Mouse (Mus musculus) embryonic facial prominence, embryonic 13.5 days (tissue): ENCODE measurements around the gene Ercc1. TPM values are rescaled to one million over a fixed set of nuclear protein-coding genes. Genes with fewer than 3 reads are reported as not detected.
A peak's percentile ranks its signal among the peaks of the same experiment; 100 is the strongest.

ENCODE experiments used
- ATAC-seq: fragments of 200-750 bp; cut with Nextera tagmentation; 2 replicates; pipeline ENCODE4 v1.8.0; 2017; ENCODE audit warnings: low read depth; ENCODE audit not compliant: insufficient number of reproducible peaks, insufficient read depth, low FRiP score, low TSS enrichment
- H3K27ac ChIP-seq: fragments of 300-500 bp; sonication (generic); 2 replicates; pipeline ENCODE4 v1.5.1; 2015; ENCODE audit warnings: moderate library complexity, mild to moderate bottlenecking, inconsistent platforms
- H3K27me3 ChIP-seq: fragments of 300-500 bp; sonication (generic); 2 replicates; pipeline ENCODE4 v1.6.1; 2015; ENCODE audit warnings: mild to moderate bottlenecking, inconsistent platforms
- H3K36me3 ChIP-seq: fragments of 300-500 bp; sonication (generic); 2 replicates; pipeline ENCODE4 v1.6.1; 2015; ENCODE audit warnings: mild to moderate bottlenecking, inconsistent platforms
- H3K4me1 ChIP-seq: fragments of 300-500 bp; sonication (generic); 2 replicates; pipeline ENCODE4 v1.6.1; 2015; ENCODE audit warnings: inconsistent platforms
- H3K4me2 ChIP-seq: fragments of 300-500 bp; sonication (generic); 2 replicates; pipeline ENCODE4 v1.6.1; 2015; ENCODE audit warnings: moderate library complexity, mild to moderate bottlenecking, inconsistent platforms
- H3K4me3 ChIP-seq: fragments of 300-500 bp; sonication (generic); 2 replicates; pipeline ENCODE4 v1.5.1; 2015; ENCODE audit warnings: mild to moderate bottlenecking, inconsistent platforms
- H3K9ac ChIP-seq: fragments of 300-500 bp; sonication (generic); 2 replicates; pipeline ENCODE4 v1.6.1; 2015; ENCODE audit warnings: mild to moderate bottlenecking, inconsistent platforms
- H3K9me3 ChIP-seq: fragments of 300-500 bp; sonication (generic); 2 replicates; pipeline ENCODE4 v1.6.1; 2016; ENCODE audit warnings: inconsistent platforms
- WGBS: fragments of 180-500 bp; shearing (Covaris S2); methylation state at CpG from one replicate; pipeline ENCODE4 v1.1.7; 2015; ENCODE audit warnings: mixed read lengths; 5-methylcytosine and 5-hydroxymethylcytosine counted together
- polyA plus RNA-seq: library from polyadenylated mRNA; unstranded; fragments of >200 nt; fragmentation: Nextera tagmentation; extraction: Ambion mirVana; gene quantifications from 2 replicates; pipeline ENCODE4 v1.2.1, GENCODE M21; 2015

Gene Ercc1
- polyA plus RNA-seq, 1 experiment from 2014 or later, result 106 TPM

DNA sequence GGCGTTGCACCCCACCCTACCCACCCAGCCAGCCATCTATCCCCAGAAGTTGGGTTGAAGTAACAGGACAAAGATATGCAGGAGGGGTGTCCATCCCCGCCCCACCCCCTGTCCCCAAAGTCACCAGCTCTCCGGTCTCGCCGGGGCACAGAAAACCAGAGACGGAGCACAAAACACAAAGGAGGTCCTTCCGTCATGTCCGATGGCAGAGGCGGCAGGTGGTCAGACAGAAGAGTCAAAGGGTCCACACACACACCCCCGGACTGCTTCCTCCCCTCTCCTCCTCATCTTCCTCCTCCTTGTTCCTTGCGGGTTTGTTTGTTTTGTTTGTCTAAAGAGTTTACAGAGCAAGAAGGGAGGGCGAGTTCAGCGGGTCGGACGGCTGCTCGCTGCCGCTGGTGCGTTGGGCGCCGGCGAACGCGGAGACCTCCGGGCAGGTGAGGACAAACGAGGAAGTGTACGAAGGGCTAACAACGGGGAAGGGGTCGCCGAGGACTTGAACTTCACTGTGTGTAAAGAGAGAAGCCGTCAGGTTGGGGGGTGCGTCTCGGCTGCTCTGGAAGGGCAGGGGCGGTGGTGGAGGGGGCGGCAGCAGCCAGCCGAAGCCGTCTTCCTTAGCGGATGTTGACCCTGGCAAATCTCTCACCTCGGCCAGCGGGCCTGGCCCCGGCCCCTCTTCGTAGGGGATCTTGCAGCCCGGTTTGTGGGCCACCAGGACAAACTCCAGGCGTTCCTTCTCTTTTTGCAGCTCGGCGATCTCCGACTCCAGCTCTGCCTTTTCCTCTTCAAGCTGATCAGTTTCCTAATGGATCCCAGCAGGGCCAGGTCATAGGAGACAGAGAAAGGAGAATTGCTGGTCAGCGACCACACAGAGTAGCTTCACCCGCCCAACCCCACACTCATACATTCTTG, 39.8 kb upstream of the Ercc1 start:
- Histone ChIP-seq H3K9ac (peak overlapping the region; percentile 61), H3K4me2 (peak overlapping the region; percentile 59), H3K27ac (no peak overlapping the region), H3K9me3 (no peaks in the 10 kb centered on the region), H3K4me1 (peaks cover 43% of the 10 kb centered on the region), H3K36me3 (no peaks in the 10 kb centered on the region), H3K4me3 (peak overlapping the region; percentile 33), H3K27me3 (peaks cover 63% of the 10 kb centered on the region)
- 2% methylated on average over 48 of the region's 48 CpGs for WGBS
- no peak for ATAC-seq

DNA sequence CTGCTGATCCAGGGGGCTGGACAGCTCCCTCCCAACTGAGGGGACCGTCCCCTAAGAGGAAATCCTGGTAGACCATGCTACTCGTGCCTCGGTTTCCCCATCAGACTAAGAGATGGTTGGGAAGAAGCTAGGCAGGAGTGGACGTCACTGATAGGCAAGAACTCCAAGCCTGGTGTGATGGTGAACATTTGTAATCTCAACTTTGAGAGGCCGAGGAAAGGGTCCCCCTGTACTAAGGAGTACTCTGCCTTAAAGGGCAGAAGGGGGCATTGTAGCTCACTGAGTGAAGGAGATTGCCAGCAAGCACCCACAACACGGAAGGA, 39.2 kb upstream of the Ercc1 start:
- Histone ChIP-seq H3K9me3 (no peaks in the 10 kb centered on the region), H3K27me3 (peaks cover 63% of the 10 kb centered on the region), H3K4me2 (peak overlapping the region; percentile 59; the same call in 1 of the 2 replicates), H3K4me3 (peak overlapping the region; percentile 33), H3K27ac (no peak overlapping the region), H3K36me3 (no peaks in the 10 kb centered on the region), H3K9ac (no peak overlapping the region; the same call in 1 of the 2 replicates), H3K4me1 (peaks cover 44% of the 10 kb centered on the region)
- ATAC-seq, result no peak
- WGBS, result 11% methylated on average over 6 of the region's 6 CpGs

DNA sequence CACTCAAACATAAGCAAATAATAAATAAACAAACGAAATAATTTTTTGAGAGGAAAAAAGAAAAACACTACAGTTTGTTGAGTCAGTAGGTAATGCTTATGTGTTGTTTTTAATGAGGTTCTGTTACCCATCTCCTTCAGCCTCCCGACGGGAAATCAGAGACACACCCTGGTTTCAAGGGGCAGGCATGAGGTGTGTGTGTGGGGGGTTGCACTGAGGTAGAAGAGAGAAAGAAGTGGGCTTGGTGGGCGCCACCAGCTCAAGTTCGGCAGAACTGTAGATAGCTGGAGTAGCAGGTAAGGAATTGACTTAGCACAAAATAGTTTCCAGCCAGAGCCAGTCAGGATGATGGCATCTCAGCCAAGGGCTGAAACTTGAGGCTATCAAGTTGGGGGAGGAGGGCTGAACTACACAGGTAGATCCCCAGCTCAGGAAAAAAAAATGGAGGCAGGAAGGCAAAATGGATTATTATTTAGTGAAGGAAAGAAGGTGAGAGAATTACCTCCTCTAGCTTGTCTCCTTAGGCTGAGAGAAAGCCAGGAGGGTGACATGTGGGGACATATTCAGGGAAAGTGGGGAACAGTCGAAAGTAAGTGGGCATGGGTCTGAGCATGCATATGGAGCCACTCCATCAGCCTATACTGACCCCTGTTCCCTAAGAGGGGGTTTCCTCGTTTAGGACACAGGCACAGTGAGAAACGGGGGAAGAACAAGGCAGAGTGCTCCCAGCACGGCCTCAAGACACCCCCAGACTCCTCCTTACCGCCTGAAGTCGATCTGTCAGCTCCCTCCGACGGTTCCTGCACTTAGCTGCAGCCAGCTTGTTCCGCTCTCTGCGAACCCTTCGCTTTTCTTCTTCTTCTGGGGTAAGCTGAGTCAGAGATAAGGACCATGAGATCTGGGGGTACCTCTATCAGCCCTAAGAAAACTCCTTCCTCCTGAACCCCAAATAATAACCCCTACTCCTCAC, 38.5 kb upstream of the Ercc1 start:
- WGBS, result 44% methylated on average over 16 of the region's 16 CpGs
- H3K27me3 ChIP-seq, result peaks cover 63% of the 10 kb centered on the region

DNA sequence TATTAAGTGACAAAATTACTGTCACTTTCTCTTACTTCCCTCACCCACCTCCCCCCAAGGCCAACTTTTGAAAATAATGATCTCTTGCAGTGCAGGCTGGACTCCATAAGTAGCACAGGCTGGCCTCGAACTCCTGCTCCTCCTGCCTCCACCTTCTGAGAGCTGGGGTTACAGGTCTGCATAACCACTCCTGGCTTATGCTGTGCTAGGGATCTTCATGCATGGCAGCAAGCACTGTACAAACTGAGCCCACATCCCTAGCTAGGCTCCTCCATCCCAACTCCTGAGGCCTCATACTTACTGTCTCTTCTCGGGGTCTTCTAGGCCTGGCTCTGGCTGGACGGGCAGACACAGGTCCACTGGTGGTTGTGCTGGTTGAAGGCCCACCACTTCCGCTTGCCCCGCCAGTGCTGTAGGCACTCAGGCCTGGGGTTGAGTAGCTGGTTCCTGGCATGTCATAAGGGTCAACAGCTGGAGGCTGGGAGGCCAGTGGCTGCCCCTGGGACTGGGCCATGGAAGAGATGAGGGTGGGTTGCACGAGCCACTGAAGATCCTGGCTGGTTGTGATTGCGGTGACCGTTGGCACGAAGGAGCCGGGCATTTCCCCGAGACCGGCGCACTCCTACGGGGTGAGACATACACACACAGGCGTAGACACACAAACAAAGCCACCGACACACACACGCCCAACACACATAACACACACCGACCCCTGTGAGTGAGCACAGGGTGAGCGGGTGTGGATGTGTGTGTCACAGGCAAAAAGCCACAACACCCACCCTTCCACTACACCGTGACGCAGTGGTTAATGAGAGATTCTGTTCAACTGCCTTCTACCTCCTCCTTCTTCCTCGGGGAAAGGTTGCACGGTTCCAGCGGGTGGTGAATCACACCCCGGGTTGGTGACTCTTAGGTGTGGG, 37.5 kb upstream of the Ercc1 start:
- 70% methylated on average over 25 of the region's 25 CpGs for WGBS
- H3K27ac ChIP-seq, result no peak overlapping the region
- no peak overlapping the region for H3K9ac ChIP-seq
- H3K36me3 ChIP-seq, result no peaks in the 10 kb centered on the region
- peak overlapping the region; percentile 99 for H3K4me2 ChIP-seq
- ATAC-seq, result no peak
- peaks cover 57% of the 10 kb centered on the region for H3K27me3 ChIP-seq
- peaks cover 40% of the 10 kb centered on the region for H3K4me1 ChIP-seq
- peak overlapping the region; percentile 66 for H3K4me3 ChIP-seq
- no peaks in the 10 kb centered on the region for H3K9me3 ChIP-seq

More for the DNA sequence above, 38.5 kb upstream of the Ercc1 start:
- Histone ChIP-seq H3K36me3 (no peaks in the 10 kb centered on the region), H3K4me3 (no peak overlapping the region), H3K27ac (no peak overlapping the region), H3K9me3 (no peaks in the 10 kb centered on the region), H3K4me2 (no peak overlapping the region), H3K9ac (no peak overlapping the region), H3K4me1 (peaks cover 47% of the 10 kb centered on the region)
- no peak for ATAC-seq

DNA sequence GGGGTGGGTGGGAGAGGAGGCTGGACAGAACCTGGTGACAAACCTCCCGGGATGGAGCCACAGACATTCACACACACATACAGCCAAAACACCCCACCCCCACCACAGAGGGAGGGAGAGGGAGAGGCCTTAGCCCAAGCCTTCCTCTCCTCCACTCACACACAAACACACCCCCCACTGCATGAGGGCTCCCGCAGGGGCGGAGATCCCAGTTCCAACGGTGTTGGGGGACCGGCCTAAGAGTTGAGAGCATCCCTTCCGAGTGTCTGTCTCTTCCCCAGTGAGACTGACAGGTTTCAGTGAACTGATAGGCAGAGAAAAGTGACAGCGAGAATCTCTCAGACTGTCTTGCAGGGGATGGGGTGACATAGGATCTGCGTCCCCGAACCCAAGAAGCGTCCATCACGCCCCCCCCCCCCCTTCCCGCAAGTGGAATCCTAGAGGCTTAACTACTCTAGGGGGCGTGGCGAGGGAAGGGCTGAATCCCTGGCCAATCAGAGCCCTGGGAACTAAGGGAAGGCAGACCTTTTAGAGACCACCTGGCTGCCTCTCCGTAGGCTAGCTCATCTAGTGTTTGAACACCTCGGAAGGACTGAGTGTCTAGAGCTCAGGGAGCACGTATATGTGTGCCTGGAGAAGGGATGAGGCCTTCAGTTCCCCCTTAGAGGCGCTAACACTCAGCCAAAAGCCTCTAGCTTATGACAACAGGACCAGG, 36.7 kb upstream of the Ercc1 start:
- Histone ChIP-seq H3K27me3 (peaks cover 54% of the 10 kb centered on the region), H3K36me3 (no peaks in the 10 kb centered on the region), H3K4me2 (peak overlapping the region; percentile 99), H3K9me3 (no peaks in the 10 kb centered on the region), H3K4me1 (peaks cover 39% of the 10 kb centered on the region), H3K4me3 (peak overlapping the region; percentile 66), H3K9ac (peak overlapping the region; percentile 66), H3K27ac (peak overlapping the region; percentile 82)
- WGBS, result 1% methylated on average over 18 of the region's 18 CpGs
- 0 out of 2 replicates have a peak, but pooled peaks have one; percentile 50 for ATAC-seq

DNA sequence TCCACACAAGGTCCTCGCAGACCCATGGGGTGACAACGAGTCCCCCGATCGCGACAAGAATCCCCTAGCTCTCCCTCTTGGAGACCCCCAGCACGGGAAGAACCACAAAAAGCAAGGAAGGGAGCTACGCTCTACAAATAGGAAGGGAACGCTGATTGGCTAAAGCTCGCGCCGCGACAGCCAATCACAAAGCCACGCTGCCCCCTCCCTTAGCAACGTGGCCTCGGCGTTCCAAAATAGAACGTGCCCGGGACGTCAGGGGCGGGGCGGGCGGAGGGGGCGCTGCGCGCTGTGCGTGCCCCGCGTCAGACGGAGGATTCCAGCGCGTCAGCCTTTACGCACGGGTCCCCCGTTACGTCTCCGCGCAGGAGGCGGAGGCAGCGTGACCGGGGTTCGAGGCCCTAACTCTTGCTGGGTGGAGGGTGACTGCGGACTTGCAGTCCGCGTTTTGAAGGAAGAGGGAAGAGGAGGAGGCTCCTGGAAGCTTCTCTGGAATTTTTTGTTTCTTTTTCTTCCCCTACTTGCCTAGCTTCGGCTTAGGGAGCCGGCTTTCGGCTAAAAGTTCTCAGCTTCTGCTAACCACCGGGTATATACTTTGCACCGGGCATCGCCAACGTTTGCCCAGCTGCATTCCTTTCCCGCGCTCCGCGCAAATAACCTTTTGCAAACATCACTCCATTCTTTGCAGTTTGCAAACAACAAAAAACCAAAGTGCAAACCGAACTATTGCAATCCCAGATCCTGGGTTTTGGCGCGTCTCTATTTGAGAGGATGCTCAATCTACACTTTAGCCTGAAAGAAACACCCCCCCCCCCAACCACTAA, 35.9 kb upstream of the Ercc1 start:
- Histone ChIP-seq H3K27ac (peak overlapping the region; percentile 82), H3K4me3 (peak overlapping the region; percentile 66), H3K4me2 (peak overlapping the region; percentile 99), H3K36me3 (no peaks in the 10 kb centered on the region), H3K27me3 (peaks cover 53% of the 10 kb centered on the region), H3K9me3 (no peaks in the 10 kb centered on the region), H3K4me1 (peaks cover 36% of the 10 kb centered on the region), H3K9ac (peak overlapping the region; percentile 70)
- peak; percentile 86 for ATAC-seq
- WGBS, result under 1% methylated on average over 58 of the region's 58 CpGs

DNA sequence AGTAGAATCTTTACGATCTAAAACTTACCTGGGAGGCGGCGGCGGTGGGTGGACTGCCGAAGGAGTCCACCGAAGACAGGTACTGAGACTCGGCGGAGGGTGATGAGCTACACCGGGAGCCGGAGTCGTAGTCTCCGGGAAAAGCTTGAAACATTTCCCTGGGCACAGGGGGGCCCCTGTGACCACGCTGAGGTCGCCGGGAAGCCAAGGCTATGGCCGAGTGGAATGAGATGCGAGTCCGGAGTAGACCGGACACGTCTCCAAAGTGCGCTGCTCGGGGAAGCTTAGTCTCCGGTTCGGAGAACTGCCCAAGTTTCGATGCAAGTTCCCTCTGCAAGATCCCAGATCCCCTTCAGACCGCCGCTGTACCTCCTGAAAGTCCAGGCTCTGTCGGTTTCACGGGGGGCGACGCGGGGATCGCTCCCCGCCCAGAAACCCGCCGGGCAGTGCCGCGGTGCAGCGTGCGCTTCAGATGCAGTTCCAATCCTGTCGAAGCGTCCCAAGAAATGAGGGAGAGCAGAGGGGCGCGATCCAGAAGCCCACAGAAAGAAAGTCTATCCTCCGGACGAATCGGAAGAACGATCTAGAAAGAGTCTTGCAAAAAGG, 35.2 kb upstream of the Ercc1 start:
- Histone ChIP-seq H3K4me1 (peaks cover 30% of the 10 kb centered on the region), H3K4me3 (peak overlapping the region; percentile 66), H3K9me3 (no peaks in the 10 kb centered on the region), H3K36me3 (no peaks in the 10 kb centered on the region), H3K4me2 (peak overlapping the region; percentile 99), H3K27me3 (peaks cover 53% of the 10 kb centered on the region), H3K9ac (peak overlapping the region; percentile 70), H3K27ac (no peak overlapping the region; the same call in 1 of the 2 replicates)
- ATAC-seq, result no peak
- 1% methylated on average over 48 of the region's 48 CpGs for WGBS

DNA sequence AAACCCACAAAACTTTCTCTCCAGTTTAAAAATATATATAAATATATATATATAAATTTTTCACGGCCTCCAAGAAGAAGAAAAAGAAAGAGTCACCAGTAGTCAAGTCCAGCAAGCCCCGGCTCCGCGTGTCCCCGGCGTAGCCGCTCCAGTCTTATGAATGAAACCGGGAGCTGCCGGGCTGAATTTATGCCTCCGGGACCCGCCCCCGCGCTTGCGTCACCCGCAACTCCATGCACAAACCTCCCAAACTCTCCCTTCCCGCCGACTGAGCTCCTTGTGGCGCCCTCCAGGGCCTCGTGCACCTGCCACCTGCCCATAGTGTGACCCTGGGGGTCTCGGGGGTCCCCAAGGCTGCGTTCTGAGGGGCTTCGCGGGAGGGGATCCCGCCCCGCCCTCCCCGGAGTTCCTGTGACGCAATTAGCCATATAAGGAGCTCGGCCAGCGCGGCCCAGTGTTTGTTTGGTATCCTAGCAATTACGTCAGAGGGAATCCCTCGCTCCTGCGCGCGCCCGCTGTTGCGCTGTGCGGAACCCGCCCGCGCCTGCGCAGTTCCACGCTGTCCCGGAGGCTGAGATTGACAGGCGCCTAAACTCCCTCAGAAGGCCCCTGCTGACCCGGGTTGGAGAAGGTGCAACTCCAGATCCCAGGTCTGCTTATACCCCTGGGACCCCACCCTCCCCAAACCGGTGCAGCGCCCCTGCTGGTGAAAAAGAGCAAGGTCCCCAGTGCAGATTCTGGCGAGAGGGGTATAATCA, 34.5 kb upstream of the Ercc1 start, which contains the start of gene Fosb:
Fosb (minus strand) TSS at position 168 of the 758 bp plus-strand sequence.
- under 1% methylated on average over 48 of the region's 49 CpGs for WGBS
- peaks cover 23% of the 10 kb centered on the region for H3K4me1 ChIP-seq
- H3K9ac ChIP-seq, result peak within 1 kb of the TSS; percentile 73
- H3K27ac ChIP-seq, result peak within 1 kb of the TSS; percentile 39; the same call in 1 of the 2 replicates
- peaks cover 53% of the 10 kb centered on the region for H3K27me3 ChIP-seq
- H3K4me2 ChIP-seq, result peak within 1 kb of the TSS; percentile 99
- peak; percentile 73 for ATAC-seq
- H3K36me3 ChIP-seq, result no peaks in the 10 kb centered on the region
- H3K4me3 ChIP-seq, result peak within 1 kb of the TSS; percentile 66
- H3K9me3 ChIP-seq, result no peaks in the 10 kb centered on the region

DNA sequence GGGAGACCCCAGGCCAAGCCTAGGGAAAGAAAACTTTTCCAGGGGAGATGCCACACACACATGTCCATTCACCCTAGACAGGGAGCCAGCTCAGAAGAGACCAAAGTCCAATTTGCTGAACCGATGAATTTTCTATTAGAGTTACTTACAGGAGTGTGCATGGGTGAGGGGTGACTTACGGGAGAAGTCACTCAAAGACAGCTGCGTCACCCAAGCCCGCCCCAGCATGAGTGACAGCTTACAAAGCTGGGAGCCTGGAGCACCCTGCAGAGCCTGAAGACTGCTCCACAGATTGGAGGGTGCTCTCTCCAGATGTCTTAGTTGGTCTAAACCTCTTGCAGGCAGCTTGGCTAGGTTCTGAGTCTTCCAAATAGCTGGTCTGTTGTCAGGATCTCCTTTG, 32.6 kb upstream of the Ercc1 start:
- no peaks in the 10 kb centered on the region for H3K9me3 ChIP-seq
- WGBS, result 47% methylated on average over 4 of the region's 4 CpGs
- no peak overlapping the region for H3K27ac ChIP-seq
- no peaks in the 10 kb centered on the region for H3K36me3 ChIP-seq
- H3K9ac ChIP-seq, result no peak overlapping the region
- H3K4me1 ChIP-seq, result peaks cover 20% of the 10 kb centered on the region
- H3K4me3 ChIP-seq, result no peak overlapping the region
- peaks cover 48% of the 10 kb centered on the region for H3K27me3 ChIP-seq
- no peak overlapping the region for H3K4me2 ChIP-seq
- no peak for ATAC-seq
